Mouse (Mus musculus): ENCODE measurements around the gene Gm49321. TPM values are rescaled to one million over a fixed set of nuclear protein-coding genes. Genes with fewer than 3 reads are reported as not detected.

Gm49321 gene
- polyA plus RNA-seq, 1 experiment from 2014 or later, result 19.1 TPM

DNA sequence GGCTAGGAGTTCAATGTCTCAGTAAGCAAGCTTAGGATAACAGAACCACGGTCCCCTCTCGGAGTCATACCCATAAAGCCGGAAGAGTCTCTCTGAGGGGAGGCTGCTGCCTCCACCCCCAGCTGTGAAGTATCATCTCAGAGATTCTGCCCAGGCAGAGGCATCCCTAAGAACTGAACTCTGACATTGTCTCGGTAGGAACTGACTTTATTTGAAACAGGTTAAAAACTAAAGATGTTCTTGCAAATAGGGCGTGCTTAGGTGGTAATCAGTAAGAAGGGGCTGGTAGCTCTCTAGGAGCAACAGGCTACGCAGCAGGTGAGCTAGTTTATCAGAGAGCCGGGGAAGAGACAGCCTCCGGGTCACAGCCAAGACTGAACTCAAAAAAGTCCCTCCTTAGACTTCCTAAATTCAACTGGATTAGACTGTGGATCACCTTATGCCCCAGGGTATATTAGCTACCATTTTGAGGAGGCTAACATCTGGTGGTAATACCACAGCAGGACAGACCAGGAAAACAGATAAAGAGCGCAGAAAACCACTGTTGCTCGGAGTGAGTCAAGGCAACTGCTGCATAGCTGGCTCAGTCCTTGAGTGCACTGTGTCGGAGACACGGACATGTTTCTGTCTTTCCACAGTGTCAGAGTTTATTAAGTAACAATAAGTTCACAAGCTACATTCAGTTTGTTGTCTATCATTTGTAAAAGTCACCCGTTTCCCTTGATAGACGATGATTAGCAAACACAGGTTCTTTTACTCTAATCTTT lies 16.1 kb downstream of the Gm49321 start:
- H3K9ac ChIP-seq, result peak overlapping the region; percentile 60
- ATAC-seq (ENCODE audit: low FRiP score, low read depth), result no peak
- peaks cover 14% of the 10 kb centered on the region for H3K4me1 ChIP-seq
- peak overlapping the region; percentile 66 for H3K4me2 ChIP-seq (replicated peaks)
- no peak overlapping the region for H3K27ac ChIP-seq
- no peaks in the 10 kb centered on the region for H3K9me3 ChIP-seq
- peaks cover 2% of the 10 kb centered on the region; the same call in 1 of the 2 replicates for H3K36me3 ChIP-seq
- H3K27me3 ChIP-seq, result peaks cover 10% of the 10 kb centered on the region; the same call in 1 of the 2 replicates
- 48% methylated on average over 14 of the region's 14 CpGs for WGBS
- peak overlapping the region; percentile 42 for H3K4me3 ChIP-seq

DNA sequence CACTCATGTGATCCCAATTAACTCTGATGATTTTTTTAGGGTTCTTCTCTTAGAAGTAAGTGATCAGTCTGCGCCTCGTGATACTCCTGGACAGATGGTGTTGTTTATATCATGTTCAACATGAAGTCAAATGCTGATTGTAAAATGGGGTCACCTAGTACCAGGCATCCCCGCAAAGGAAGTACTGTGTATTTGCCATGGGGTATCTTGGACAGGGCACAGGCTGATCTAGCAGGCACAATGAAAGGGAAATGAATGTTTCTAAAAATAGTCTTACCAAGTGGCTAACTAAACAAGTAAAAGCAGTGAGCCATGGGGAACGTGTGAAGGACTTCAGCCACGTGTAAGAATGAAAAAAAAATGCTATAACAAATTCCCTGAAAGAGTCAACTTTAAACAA lies 17.3 kb downstream of the Gm49321 start:
- Histone ChIP-seq H3K4me1 (peaks cover 8% of the 10 kb centered on the region), H3K36me3 (no peaks in the 10 kb centered on the region), H3K9me3 (no peaks in the 10 kb centered on the region), H3K9ac (no peak overlapping the region), H3K4me2 (replicated peaks) (no peak overlapping the region), H3K27ac (no peak overlapping the region), H3K27me3 (0 out of 2 replicates have a peak, but pooled peaks cover under 1% of the 10 kb centered on the region), H3K4me3 (no peak overlapping the region)
- no peak for ATAC-seq (ENCODE audit: low FRiP score, low read depth)
- WGBS, result 77% methylated on average over 5 of the region's 5 CpGs

GRCm38 (mm10) chr12:73957676-73958075 lies 20.2 kb downstream of the Gm49321 start:
- Histone ChIP-seq H3K4me2 (replicated peaks) (no peak overlapping the region), H3K9ac (no peak overlapping the region), H3K4me3 (no peak overlapping the region), H3K36me3 (no peaks in the 10 kb centered on the region), H3K27ac (no peak overlapping the region), H3K9me3 (no peaks in the 10 kb centered on the region), H3K27me3 (no peaks in the 10 kb centered on the region), H3K4me1 (peaks cover 6% of the 10 kb centered on the region)
- no peak for ATAC-seq (ENCODE audit: low FRiP score, low read depth)
- 90% methylated on average over 3 of the region's 3 CpGs for WGBS

GRCm38 (mm10) chr12:73958830-73959229 lies 21.4 kb downstream of the Gm49321 start:
- no peaks in the 10 kb centered on the region for H3K9me3 ChIP-seq
- no peak for ATAC-seq (ENCODE audit: low FRiP score, low read depth)
- H3K4me2 ChIP-seq (replicated peaks), result no peak overlapping the region
- H3K27ac ChIP-seq, result no peak overlapping the region
- H3K4me3 ChIP-seq, result no peak overlapping the region
- WGBS, result 87% methylated on average over 2 of the region's 2 CpGs
- no peaks in the 10 kb centered on the region for H3K36me3 ChIP-seq
- no peaks in the 10 kb centered on the region for H3K27me3 ChIP-seq
- no peaks in the 10 kb centered on the region for H3K4me1 ChIP-seq
- H3K9ac ChIP-seq, result no peak overlapping the region

- peak; percentile 100 for ATAC-seq (ENCODE audit: low FRiP score, low read depth)
- Histone ChIP-seq H3K9me3 (no peaks in the 10 kb centered on the region), H3K27ac (peak within 1 kb of the TSS; percentile 70), H3K36me3 (peaks cover 23% of the 10 kb centered on the region), H3K27me3 (no peaks in the 10 kb centered on the region), H3K4me3 (peak within 1 kb of the TSS; percentile 81), H3K9ac (peak within 1 kb of the TSS; percentile 88), H3K4me2 (replicated peaks) (peak within 1 kb of the TSS; percentile 78), H3K4me1 (peaks cover 8% of the 10 kb centered on the region)
- WGBS, result 1% methylated on average over 60 of the region's 60 CpGs
Observed at GRCm38 (mm10) chr12:73964291-73965281, 27.1 kb downstream of the Gm49321 start, which contains the start of gene Snapc1. Gene Snapc1, plus strand, starts transcription at chr12:73964481.

DNA sequence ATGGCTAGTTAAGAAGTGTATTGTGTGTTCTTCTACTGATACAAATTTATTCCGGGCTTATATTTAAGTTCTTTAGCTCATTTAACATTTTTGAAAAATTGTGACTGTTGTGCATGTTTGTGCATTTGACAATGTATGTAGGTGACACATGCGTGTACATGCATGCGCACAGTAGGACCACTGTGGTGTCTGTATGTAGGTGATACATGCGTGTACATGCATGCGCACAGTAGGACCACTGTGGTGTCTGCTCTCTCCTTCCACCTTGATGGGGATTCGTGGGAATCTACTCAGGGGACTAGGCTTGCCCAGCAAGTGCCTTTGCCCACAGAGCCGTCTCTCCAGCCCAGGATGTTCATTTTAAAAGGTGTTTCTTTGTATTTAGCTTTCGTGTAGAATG lies 31.7 kb downstream of the Gm49321 start:
- WGBS, result 96% methylated on average over 8 of the region's 8 CpGs
- H3K4me3 ChIP-seq, result no peak overlapping the region
- peaks cover 8% of the 10 kb centered on the region for H3K4me1 ChIP-seq
- no peak overlapping the region for H3K9ac ChIP-seq
- H3K4me2 ChIP-seq (replicated peaks), result no peak overlapping the region
- no peaks in the 10 kb centered on the region for H3K27me3 ChIP-seq
- H3K27ac ChIP-seq, result no peak overlapping the region
- H3K9me3 ChIP-seq, result 0 out of 2 replicates have a peak, but pooled peaks cover 3% of the 10 kb centered on the region
- H3K36me3 ChIP-seq, result peaks cover 62% of the 10 kb centered on the region
- no peak for ATAC-seq (ENCODE audit: low FRiP score, low read depth)

- no peak overlapping the region for H3K27ac ChIP-seq
- 0 out of 2 replicates have a peak, but pooled peaks cover 3% of the 10 kb centered on the region for H3K9me3 ChIP-seq
- no peak overlapping the region for H3K9ac ChIP-seq
- WGBS, result 90% methylated on average over 6 of the region's 6 CpGs
- no peaks in the 10 kb centered on the region for H3K4me1 ChIP-seq
- no peak overlapping the region for H3K4me3 ChIP-seq
- ATAC-seq (ENCODE audit: low FRiP score, low read depth), result no peak
- H3K36me3 ChIP-seq, result peaks cover 89% of the 10 kb centered on the region
- no peak overlapping the region for H3K4me2 ChIP-seq (replicated peaks)
- H3K27me3 ChIP-seq, result no peaks in the 10 kb centered on the region
Observed at GRCm38 (mm10) chr12:73974584-73974983, 37.1 kb downstream of the Gm49321 start.

DNA sequence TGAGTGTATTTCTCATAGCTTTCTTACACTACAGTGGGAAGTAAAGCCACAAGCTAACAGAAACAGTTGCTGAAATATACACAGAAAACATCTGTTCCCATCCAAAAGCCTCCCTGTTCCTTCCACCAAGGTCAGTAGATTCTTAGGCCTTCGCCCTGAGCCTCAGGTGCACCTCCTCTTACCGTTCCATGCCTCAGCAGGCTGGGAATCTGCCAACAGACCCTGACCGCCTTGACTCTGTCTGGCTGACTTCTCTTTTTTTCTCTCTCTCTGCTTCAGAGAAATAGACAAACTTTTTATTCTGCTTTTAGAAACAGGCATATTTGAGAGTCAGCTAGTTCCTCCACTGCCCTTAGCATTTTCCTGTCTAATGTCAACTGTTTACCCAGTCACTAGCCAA lies 40.7 kb downstream of the Gm49321 start:
- Histone ChIP-seq H3K27me3 (no peaks in the 10 kb centered on the region), H3K9me3 (no peaks in the 10 kb centered on the region), H3K36me3 (peaks cover 84% of the 10 kb centered on the region), H3K4me2 (replicated peaks) (no peak overlapping the region), H3K27ac (no peak overlapping the region), H3K4me3 (no peak overlapping the region), H3K9ac (no peak overlapping the region), H3K4me1 (no peaks in the 10 kb centered on the region)
- 83% methylated on average over 3 of the region's 3 CpGs for WGBS
- ATAC-seq (ENCODE audit: low FRiP score, low read depth), result no peak

GRCm38 (mm10) chr12:73979667-73980066 lies 42.2 kb downstream of the Gm49321 start:
- Histone ChIP-seq H3K4me1 (no peaks in the 10 kb centered on the region), H3K4me3 (no peak overlapping the region), H3K4me2 (replicated peaks) (no peak overlapping the region), H3K9ac (no peak overlapping the region), H3K27me3 (no peaks in the 10 kb centered on the region), H3K9me3 (no peaks in the 10 kb centered on the region), H3K27ac (no peak overlapping the region), H3K36me3 (peaks cover 86% of the 10 kb centered on the region)
- ATAC-seq (ENCODE audit: low FRiP score, low read depth), result no peak
- WGBS, result 89% methylated on average over 5 of the region's 5 CpGs

DNA sequence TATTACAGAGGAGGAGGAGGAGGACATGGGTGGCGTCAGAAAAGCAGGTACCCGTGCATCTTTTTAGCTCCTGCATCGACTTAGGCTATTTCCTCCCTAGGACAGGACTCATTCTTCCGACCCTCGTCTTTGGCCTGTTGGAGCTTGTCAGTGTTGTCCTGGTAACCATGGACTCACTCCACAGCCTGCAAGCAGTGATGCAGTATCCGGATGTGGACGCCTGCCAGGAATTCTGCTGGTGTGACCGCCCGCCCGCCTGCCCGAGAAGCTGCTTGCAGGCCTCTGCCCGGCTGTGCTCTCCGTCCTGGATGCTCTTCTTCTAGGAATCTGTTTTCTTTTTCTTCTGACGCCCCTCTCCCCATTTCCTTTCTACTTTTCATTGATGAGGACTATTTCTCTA lies 45.1 kb downstream of the Gm49321 start:
- no peak overlapping the region for H3K9ac ChIP-seq
- peaks cover 80% of the 10 kb centered on the region for H3K36me3 ChIP-seq
- no peak overlapping the region for H3K4me2 ChIP-seq (replicated peaks)
- H3K4me1 ChIP-seq, result no peaks in the 10 kb centered on the region
- H3K27ac ChIP-seq, result no peak overlapping the region
- H3K9me3 ChIP-seq, result no peaks in the 10 kb centered on the region
- H3K27me3 ChIP-seq, result no peaks in the 10 kb centered on the region
- no peak overlapping the region for H3K4me3 ChIP-seq
- no peak for ATAC-seq (ENCODE audit: low FRiP score, low read depth)
- whole genome bisulfite sequencing, result 82% methylated on average over 14 of the region's 14 CpGs

DNA sequence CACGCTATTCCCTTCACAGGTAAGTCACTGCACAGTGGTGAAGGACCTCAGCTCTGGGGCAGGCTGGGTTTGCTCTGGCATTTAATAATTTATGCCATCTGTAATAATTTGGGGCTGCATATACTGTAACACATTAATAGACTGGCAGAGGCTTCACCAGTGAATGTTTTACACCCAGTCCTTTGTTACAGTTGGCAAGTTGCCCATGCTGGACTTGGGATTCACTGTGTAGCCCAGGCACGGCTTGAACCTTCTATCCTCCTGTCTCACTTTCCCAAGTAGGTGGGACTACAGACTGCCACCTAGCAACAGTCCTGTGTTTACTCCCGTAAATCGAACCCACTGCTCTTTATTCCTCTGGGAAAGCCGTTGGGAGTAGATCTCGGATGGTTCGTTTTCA lies 48.8 kb downstream of the Gm49321 start:
- no peaks in the 10 kb centered on the region for H3K27me3 ChIP-seq
- no peak overlapping the region for H3K4me2 ChIP-seq (replicated peaks)
- no peak for ATAC-seq (ENCODE audit: low FRiP score, low read depth)
- no peak overlapping the region for H3K27ac ChIP-seq
- H3K36me3 ChIP-seq, result peaks cover 46% of the 10 kb centered on the region
- WGBS, result 83% methylated on average over 7 of the region's 7 CpGs
- H3K9me3 ChIP-seq, result no peaks in the 10 kb centered on the region
- no peak overlapping the region for H3K9ac ChIP-seq
- H3K4me3 ChIP-seq, result no peak overlapping the region
- no peaks in the 10 kb centered on the region for H3K4me1 ChIP-seq

- Histone ChIP-seq H3K9me3 (no peaks in the 10 kb centered on the region), H3K9ac (no peak overlapping the region), H3K27me3 (no peaks in the 10 kb centered on the region), H3K4me2 (replicated peaks) (no peak overlapping the region), H3K4me1 (no peaks in the 10 kb centered on the region), H3K36me3 (peaks cover 28% of the 10 kb centered on the region), H3K27ac (no peak overlapping the region), H3K4me3 (no peak overlapping the region)
- 75% methylated on average over 4 of the region's 4 CpGs for WGBS
- no peak for ATAC-seq (ENCODE audit: low FRiP score, low read depth)
Observed at GRCm38 (mm10) chr12:73988393-73989008, 51.0 kb downstream of the Gm49321 start.
